Mouse (Mus musculus) embryonic facial prominence, embryonic 14.5 days (tissue): Measurements from ENCODE around the gene Acad8. TPM values are rescaled to one million over a fixed set of nuclear protein-coding genes. Genes with fewer than 3 reads are reported as not detected.

Source experiments
- ATAC-seq: fragments of 200-750 bp; cut with Nextera tagmentation; 2 replicates; pipeline ENCODE4 v1.8.0; 2017; ENCODE audit warnings: low read depth, moderate number of reproducible peaks, moderate TSS enrichment
- DNase-seq: peaks from one replicate; pipeline ENCODE4 v3.0.0-alpha.2; 2015; ENCODE audit warnings: low spot score
- H3K27ac ChIP-seq: fragments of 300-500 bp; sonication (generic); replicated peaks from 2 replicates; pipeline ENCODE4 v1.5.1; 2014; ENCODE audit warnings: low read depth, mild to moderate bottlenecking, low read length, moderate library complexity
- H3K27me3 ChIP-seq: fragments of 300-500 bp; sonication (generic); replicated peaks from 2 replicates; pipeline ENCODE4 v1.6.1; 2014; ENCODE audit warnings: low read length; ENCODE audit not compliant: control insufficient read depth, insufficient read depth
- H3K36me3 ChIP-seq: fragments of 300-500 bp; sonication (generic); 2 replicates; pipeline ENCODE4 v1.6.1; 2014; ENCODE audit warnings: low read length, mixed read lengths; ENCODE audit not compliant: control insufficient read depth, insufficient read depth
- H3K4me1 ChIP-seq: fragments of 300-500 bp; sonication (generic); 2 replicates; pipeline ENCODE4 v1.6.1; 2014; ENCODE audit warnings: antibody characterized with exemption, low read length; ENCODE audit not compliant: control insufficient read depth, insufficient read depth
- H3K4me2 ChIP-seq: fragments of 300-500 bp; sonication (generic); 2 replicates; pipeline ENCODE4 v1.6.1; 2014; ENCODE audit warnings: low read depth, mild to moderate bottlenecking, low read length, moderate library complexity, mixed read lengths
- H3K4me3 ChIP-seq: fragments of 300-500 bp; sonication (generic); 2 replicates; pipeline ENCODE4 v1.5.1; 2014; ENCODE audit warnings: low read depth, mild to moderate bottlenecking, low read length
- H3K9ac ChIP-seq: fragments of 300-500 bp; sonication (generic); 2 replicates; pipeline ENCODE4 v1.6.1; 2014; ENCODE audit warnings: low read depth, mild to moderate bottlenecking, low read length, moderate library complexity, mixed read lengths
- H3K9me3 ChIP-seq: fragments of 300-500 bp; sonication (generic); 2 replicates; pipeline ENCODE4 v1.6.1; 2016; ENCODE audit warnings: low read length; ENCODE audit not compliant: control insufficient read depth
- WGBS: fragments of 180-500 bp; shearing (Covaris S2); extraction: QIAGEN DNeasy Blood & Tissue Kit; methylation state at CpG from one replicate; pipeline ENCODE4 v1.1.7; 2014; 5-methylcytosine and 5-hydroxymethylcytosine counted together
- polyA plus RNA-seq: library from polyadenylated mRNA; unstranded; fragments of >200 nt; fragmentation: Nextera tagmentation; extraction: Ambion mirVana; gene quantifications from 2 replicates; pipeline ENCODE4 v1.2.1, GENCODE M21; 2014

Gene Acad8
- polyA plus RNA-seq, 1 experiment from 2014 or later, result 44.7 TPM

DNA sequence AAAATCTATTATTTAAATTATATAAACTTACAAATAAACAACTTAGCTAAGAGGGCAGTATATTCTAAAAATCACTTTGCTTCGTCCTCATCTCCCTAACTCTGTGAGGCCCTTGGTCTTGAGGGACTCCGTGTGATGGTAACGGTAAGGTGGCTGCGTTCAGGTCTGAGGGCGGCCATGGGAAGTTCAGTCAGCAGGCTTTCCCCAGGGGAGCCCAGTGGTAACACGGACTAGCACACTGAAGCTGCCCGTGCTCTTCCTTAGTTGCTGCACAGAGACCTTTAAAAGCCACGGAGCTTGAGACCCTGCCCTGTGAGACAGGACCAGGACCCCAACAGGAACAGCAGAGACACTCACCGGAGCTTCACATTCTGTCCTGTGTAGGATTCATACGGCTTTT lies 19.6 kb upstream of the Acad8 start:
- H3K4me1 ChIP-seq, result no peaks in the 10 kb centered on the region
- 91% methylated on average over 10 of the region's 10 CpGs for WGBS
- H3K9ac ChIP-seq, result no peak overlapping the region
- H3K4me3 ChIP-seq, result no peak overlapping the region
- DNase-seq, result no peak
- H3K4me2 ChIP-seq, result no peak overlapping the region
- peaks cover 57% of the 10 kb centered on the region for H3K36me3 ChIP-seq
- no peak overlapping the region for H3K27ac ChIP-seq
- no peaks in the 10 kb centered on the region for H3K27me3 ChIP-seq
- no peak for ATAC-seq
- H3K9me3 ChIP-seq, result no peaks in the 10 kb centered on the region

DNA sequence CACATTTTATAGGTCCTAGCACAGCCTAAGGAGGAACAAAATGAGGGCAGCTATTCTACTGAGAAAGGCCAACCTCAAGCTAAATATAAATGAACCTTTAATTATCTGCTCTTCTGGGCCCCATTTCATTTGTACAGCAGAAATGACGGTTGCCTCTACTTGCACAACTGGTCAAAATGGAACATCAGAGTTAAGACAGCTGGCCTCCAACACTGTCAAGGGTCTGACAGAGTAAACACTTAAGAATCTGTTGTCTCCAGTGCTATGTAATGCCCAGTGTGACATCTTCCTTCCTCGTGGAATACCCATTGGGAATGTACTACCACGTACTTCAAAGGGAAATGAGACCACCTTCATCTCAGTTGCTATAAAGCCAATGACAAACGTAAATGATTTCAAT lies 12.2 kb upstream of the Acad8 start:
- no peaks in the 10 kb centered on the region for H3K4me1 ChIP-seq
- no peak overlapping the region for H3K27ac ChIP-seq
- DNase-seq (no peak), ATAC-seq (no peak)
- no peak overlapping the region for H3K9ac ChIP-seq
- no peaks in the 10 kb centered on the region for H3K9me3 ChIP-seq
- H3K4me3 ChIP-seq, result no peak overlapping the region
- 89% methylated on average over 4 of the region's 4 CpGs for WGBS
- peaks cover 97% of the 10 kb centered on the region for H3K36me3 ChIP-seq
- H3K4me2 ChIP-seq, result no peak overlapping the region
- no peaks in the 10 kb centered on the region for H3K27me3 ChIP-seq

GRCm38 (mm10) chr9:27009231-27009630 lies 9.9 kb upstream of the Acad8 start:
- H3K4me2 ChIP-seq, result no peak overlapping the region
- H3K36me3 ChIP-seq, result peaks cover 96% of the 10 kb centered on the region
- DNase-seq (no peak), ATAC-seq (no peak)
- H3K27ac ChIP-seq, result no peak overlapping the region
- H3K9me3 ChIP-seq, result no peaks in the 10 kb centered on the region
- no peaks in the 10 kb centered on the region for H3K27me3 ChIP-seq
- 76% methylated on average over 5 of the region's 5 CpGs for WGBS
- no peaks in the 10 kb centered on the region for H3K4me1 ChIP-seq
- no peak overlapping the region for H3K9ac ChIP-seq
- H3K4me3 ChIP-seq, result no peak overlapping the region

- Histone ChIP-seq H3K9me3 (no peaks in the 10 kb centered on the region), H3K4me3 (no peak overlapping the region), H3K4me2 (no peak overlapping the region), H3K36me3 (peaks cover 86% of the 10 kb centered on the region), H3K4me1 (no peaks in the 10 kb centered on the region), H3K27ac (no peak overlapping the region), H3K27me3 (no peaks in the 10 kb centered on the region), H3K9ac (no peak overlapping the region)
- ATAC-seq (no peak), DNase-seq (no peak)
- WGBS, result 88% methylated on average over 5 of the region's 5 CpGs
These were observed 7.5 kb upstream of the Acad8 start for GRCm38 (mm10) chr9:27006866-27007265.

DNA sequence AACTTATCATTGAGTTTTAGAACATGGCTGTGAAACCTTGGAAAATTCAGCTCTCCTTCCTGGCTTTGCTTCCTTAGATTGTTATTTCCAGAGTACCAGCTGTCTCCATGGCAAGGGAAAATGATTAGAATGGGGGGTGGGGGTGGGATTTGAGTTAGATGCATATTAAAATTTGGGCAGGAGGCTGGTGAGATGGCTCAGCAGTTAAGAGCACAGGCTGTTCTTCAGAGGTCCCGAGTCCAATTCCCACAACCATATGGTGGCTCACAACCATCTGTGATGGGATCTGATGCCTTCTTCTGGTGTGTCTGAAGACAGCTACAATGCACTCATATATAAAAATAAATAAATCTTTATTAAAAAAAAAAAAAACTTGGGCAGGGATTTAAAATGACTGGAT lies 6.6 kb upstream of the Acad8 start:
- peaks cover 4% of the 10 kb centered on the region; the same call in 1 of the 2 replicates for H3K4me1 ChIP-seq
- no peak overlapping the region for H3K9ac ChIP-seq
- no peaks in the 10 kb centered on the region for H3K9me3 ChIP-seq
- ATAC-seq, result no peak
- H3K27ac ChIP-seq, result no peak overlapping the region
- 86% methylated on average over 1 of the region's 1 CpGs for WGBS
- H3K27me3 ChIP-seq, result no peaks in the 10 kb centered on the region
- no peak overlapping the region for H3K4me3 ChIP-seq
- peaks cover 77% of the 10 kb centered on the region for H3K36me3 ChIP-seq
- no peak for DNase-seq
- H3K4me2 ChIP-seq, result no peak overlapping the region

DNA sequence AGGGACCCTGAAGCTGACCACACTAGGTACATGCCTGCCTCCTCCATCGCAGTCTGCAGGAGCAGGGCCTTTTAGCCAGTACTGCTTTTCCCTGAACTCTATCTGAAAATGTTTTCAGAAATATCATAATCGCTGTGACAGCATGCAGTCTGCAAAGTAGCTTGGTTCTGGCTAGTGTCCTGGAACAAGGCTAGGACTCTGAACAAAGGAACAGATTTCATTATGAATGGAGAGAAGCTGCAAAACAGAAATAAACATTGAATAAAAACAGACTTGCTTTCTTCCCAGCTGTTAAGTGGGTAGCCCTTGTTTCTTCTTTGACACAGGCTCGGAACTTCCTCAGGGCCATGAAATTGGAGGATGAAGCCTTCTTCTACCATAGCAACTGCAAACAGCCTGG lies 5.9 kb upstream of the Acad8 start:
- Histone ChIP-seq H3K4me3 (no peak overlapping the region), H3K4me1 (peaks cover 11% of the 10 kb centered on the region; the same call in 1 of the 2 replicates), H3K36me3 (peaks cover 70% of the 10 kb centered on the region), H3K9me3 (no peaks in the 10 kb centered on the region), H3K27ac (no peak overlapping the region), H3K9ac (no peak overlapping the region), H3K4me2 (no peak overlapping the region), H3K27me3 (no peaks in the 10 kb centered on the region)
- 80% methylated on average over 3 of the region's 3 CpGs for WGBS
- DNase-seq, result no peak
- no peak for ATAC-seq

GRCm38 (mm10) chr9:26998669-26999460 lies 501 bp downstream of the Acad8 start:
- Histone ChIP-seq H3K4me1 (peaks cover 18% of the 10 kb centered on the region; the same call in 1 of the 2 replicates), H3K9ac (peak overlapping the region; percentile 88), H3K27ac (peak overlapping the region; percentile 70), H3K4me2 (peak overlapping the region; percentile 77), H3K27me3 (no peaks in the 10 kb centered on the region), H3K4me3 (peak overlapping the region; percentile 69), H3K36me3 (peaks cover 11% of the 10 kb centered on the region), H3K9me3 (no peaks in the 10 kb centered on the region)
- peak; percentile 50 for ATAC-seq
- DNase-seq, result no peak
- WGBS, result 2% methylated on average over 24 of the region's 29 CpGs

DNA sequence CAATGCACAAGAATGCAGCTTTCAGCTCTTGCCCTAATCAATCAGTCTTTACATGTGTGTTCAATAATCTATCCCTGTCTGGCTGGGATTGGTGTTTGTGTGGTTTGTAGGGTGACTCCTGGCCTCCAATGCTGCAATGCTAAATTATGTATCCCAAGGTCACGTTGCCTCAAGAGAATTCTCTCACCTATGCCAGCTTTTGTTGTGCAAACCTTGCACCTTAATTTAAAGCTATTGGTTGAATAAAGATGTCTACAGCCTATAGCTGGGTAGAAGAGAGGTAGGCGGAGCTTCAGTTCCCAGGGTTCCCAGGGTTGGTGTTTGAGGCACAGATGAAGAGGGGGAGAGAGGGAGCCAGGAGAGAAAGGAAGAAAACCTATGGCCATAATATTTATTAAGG lies 1.9 kb downstream of the Acad8 start:
- Histone ChIP-seq H3K4me3 (no peak overlapping the region), H3K9me3 (no peaks in the 10 kb centered on the region), H3K4me2 (no peak overlapping the region), H3K4me1 (peaks cover 18% of the 10 kb centered on the region; the same call in 1 of the 2 replicates), H3K27me3 (no peaks in the 10 kb centered on the region), H3K36me3 (0 out of 2 replicates have a peak, but pooled peaks cover 4% of the 10 kb centered on the region), H3K27ac (no peak overlapping the region), H3K9ac (no peak overlapping the region)
- WGBS, result 89% methylated on average over 2 of the region's 2 CpGs
- DNase-seq, result no peak
- no peak for ATAC-seq

DNA sequence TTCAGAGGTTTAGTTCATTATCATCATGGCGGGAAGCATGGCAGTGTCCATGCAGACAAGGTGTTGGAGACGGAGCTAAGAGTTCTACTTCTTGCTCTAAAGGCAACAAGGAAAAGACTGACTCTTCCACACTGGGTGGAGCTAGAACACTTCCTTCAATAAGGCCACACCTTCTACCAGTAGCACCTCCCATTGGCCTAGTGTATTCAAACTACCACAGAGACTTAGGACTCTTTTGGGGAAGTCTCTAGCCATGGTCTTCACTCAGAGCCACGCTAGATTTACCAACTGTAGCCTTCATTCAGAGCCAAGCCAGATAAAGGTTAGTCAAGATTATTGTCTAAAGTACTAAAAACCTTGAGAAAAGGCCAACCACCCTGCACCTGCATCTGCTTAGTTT lies 2.3 kb downstream of the Acad8 start:
- H3K27ac ChIP-seq, result no peak overlapping the region
- peaks cover 18% of the 10 kb centered on the region; the same call in 1 of the 2 replicates for H3K4me1 ChIP-seq
- no peak for DNase-seq
- no peak for ATAC-seq
- no peaks in the 10 kb centered on the region for H3K9me3 ChIP-seq
- no peak overlapping the region for H3K4me2 ChIP-seq
- H3K4me3 ChIP-seq, result no peak overlapping the region
- 0 out of 2 replicates have a peak, but pooled peaks cover 7% of the 10 kb centered on the region for H3K36me3 ChIP-seq
- H3K9ac ChIP-seq, result no peak overlapping the region
- no peaks in the 10 kb centered on the region for H3K27me3 ChIP-seq
- WGBS, result 90% methylated on average over 3 of the region's 3 CpGs
